Mouse (Mus musculus): Measurements from ENCODE around the gene Gm2a. TPM values are rescaled to one million over a fixed set of nuclear protein-coding genes. Genes with fewer than 3 reads are reported as not detected.
"Not testable (repeated sequence)": the region's sequence is repeated elsewhere in the genome, so short reads cannot be mapped to it uniquely, and the experiment has no call there.

The Gm2a gene
- polyA plus RNA-seq, 1 experiment from 2014 or later, result 38.9 TPM

- Histone ChIP-seq H3K27ac (no peak within 1 kb of the TSS), H3K4me2 (peak within 1 kb of the TSS; percentile 93), H3K4me3 (peak within 1 kb of the TSS; percentile 48), H3K27me3 (0 out of 2 replicates have a peak, but pooled peaks cover 6% of the 10 kb centered on the region), H3K36me3 (no peaks in the 10 kb centered on the region), H3K4me1 (peaks cover 22% of the 10 kb centered on the region), H3K9me3 (no peaks in the 10 kb centered on the region), H3K9ac (peak within 1 kb of the TSS; percentile 42)
- peak; percentile 59; the same call in 1 of the 2 replicates for ATAC-seq (ENCODE audit: insufficient number of reproducible peaks, low FRiP score, low TSS enrichment, low read depth)
- 1% methylated on average over 50 of the region's 50 CpGs for WGBS
Observed at GRCm38 (mm10) chr11:55077331-55078231, 20.3 kb upstream of the Gm2a start, which contains the start of gene Ccdc69. Gene Ccdc69, minus strand, starts transcription at chr11:55078131.

GRCm38 (mm10) chr11:55078502-55078901 is 19.4 kb upstream of the Gm2a start:
- Histone ChIP-seq H3K9ac (no peak overlapping the region), H3K4me1 (peaks cover 22% of the 10 kb centered on the region), H3K4me3 (no peak overlapping the region), H3K36me3 (no peaks in the 10 kb centered on the region), H3K27me3 (0 out of 2 replicates have a peak, but pooled peaks cover 6% of the 10 kb centered on the region), H3K9me3 (no peaks in the 10 kb centered on the region), H3K4me2 (peak overlapping the region; percentile 93; the same call in 1 of the 2 replicates), H3K27ac (no peak overlapping the region)
- ATAC-seq (ENCODE audit: insufficient number of reproducible peaks, low FRiP score, low TSS enrichment, low read depth), result no peak
- WGBS, result 51% methylated on average over 3 of the region's 3 CpGs

GRCm38 (mm10) chr11:55079180-55079579 is 18.7 kb upstream of the Gm2a start:
- H3K36me3 ChIP-seq, result no peaks in the 10 kb centered on the region
- H3K4me3 ChIP-seq, result no peak overlapping the region
- H3K27ac ChIP-seq, result no peak overlapping the region
- H3K4me2 ChIP-seq, result no peak overlapping the region
- H3K4me1 ChIP-seq, result peaks cover 22% of the 10 kb centered on the region
- H3K9me3 ChIP-seq, result no peaks in the 10 kb centered on the region
- no peak for ATAC-seq (ENCODE audit: insufficient number of reproducible peaks, low FRiP score, low TSS enrichment, low read depth)
- 90% methylated on average over 4 of the region's 4 CpGs for WGBS
- H3K9ac ChIP-seq, result no peak overlapping the region
- 0 out of 2 replicates have a peak, but pooled peaks cover 6% of the 10 kb centered on the region for H3K27me3 ChIP-seq

- Histone ChIP-seq H3K27ac (no peak overlapping the region), H3K4me1 (peaks cover 15% of the 10 kb centered on the region), H3K9me3 (no peaks in the 10 kb centered on the region), H3K4me3 (no peak overlapping the region), H3K27me3 (0 out of 2 replicates have a peak, but pooled peaks cover 6% of the 10 kb centered on the region), H3K4me2 (no peak overlapping the region), H3K36me3 (no peaks in the 10 kb centered on the region), H3K9ac (no peak overlapping the region)
- 90% methylated on average over 9 of the region's 9 CpGs for WGBS
- ATAC-seq (ENCODE audit: insufficient number of reproducible peaks, low FRiP score, low TSS enrichment, low read depth), result no peak
Observed at GRCm38 (mm10) chr11:55081206-55081605, 16.7 kb upstream of the Gm2a start.

- no peak overlapping the region for H3K4me3 ChIP-seq
- no peak overlapping the region for H3K4me2 ChIP-seq
- no peaks in the 10 kb centered on the region for H3K27me3 ChIP-seq
- WGBS, result 72% methylated on average over 4 of the region's 4 CpGs
- H3K27ac ChIP-seq, result no peak overlapping the region
- H3K4me1 ChIP-seq, result 0 out of 2 replicates have a peak, but pooled peaks cover 3% of the 10 kb centered on the region
- ATAC-seq (ENCODE audit: insufficient number of reproducible peaks, low FRiP score, low TSS enrichment, low read depth), result no peak
- no peak overlapping the region for H3K9ac ChIP-seq
- H3K36me3 ChIP-seq, result no peaks in the 10 kb centered on the region
- H3K9me3 ChIP-seq, result no peaks in the 10 kb centered on the region
Observed at GRCm38 (mm10) chr11:55084629-55085028, 13.3 kb upstream of the Gm2a start.

- Histone ChIP-seq H3K4me2 (no peak overlapping the region), H3K4me1 (0 out of 2 replicates have a peak, but pooled peaks cover 3% of the 10 kb centered on the region), H3K9ac (no peak overlapping the region), H3K4me3 (no peak overlapping the region), H3K9me3 (no peaks in the 10 kb centered on the region), H3K27ac (no peak overlapping the region), H3K36me3 (no peaks in the 10 kb centered on the region), H3K27me3 (no peaks in the 10 kb centered on the region)
- WGBS, result 62% methylated on average over 5 of the region's 5 CpGs
- no peak for ATAC-seq (ENCODE audit: insufficient number of reproducible peaks, low FRiP score, low TSS enrichment, low read depth)
Observed at GRCm38 (mm10) chr11:55085396-55085795, 12.5 kb upstream of the Gm2a start.

GRCm38 (mm10) chr11:55087006-55087405 is 10.9 kb upstream of the Gm2a start:
- Histone ChIP-seq H3K27me3 (no peaks in the 10 kb centered on the region), H3K9me3 (no peaks in the 10 kb centered on the region), H3K4me1 (0 out of 2 replicates have a peak, but pooled peaks cover 3% of the 10 kb centered on the region), H3K27ac (no peak overlapping the region), H3K4me3 (no peak overlapping the region), H3K9ac (no peak overlapping the region), H3K4me2 (no peak overlapping the region), H3K36me3 (no peaks in the 10 kb centered on the region)
- no peak for ATAC-seq (ENCODE audit: insufficient number of reproducible peaks, low FRiP score, low TSS enrichment, low read depth)
- WGBS, result 8% methylated on average over 10 of the region's 10 CpGs

- H3K9ac ChIP-seq, result no peak overlapping the region
- H3K27ac ChIP-seq, result no peak overlapping the region
- no peaks in the 10 kb centered on the region for H3K36me3 ChIP-seq
- WGBS, result 54% methylated on average over 2 of the region's 2 CpGs
- ATAC-seq (ENCODE audit: insufficient number of reproducible peaks, low FRiP score, low TSS enrichment, low read depth), result no peak
- H3K9me3 ChIP-seq, result no peaks in the 10 kb centered on the region
- H3K4me3 ChIP-seq, result no peak overlapping the region
- H3K4me2 ChIP-seq, result no peak overlapping the region
- H3K4me1 ChIP-seq, result 0 out of 2 replicates have a peak, but pooled peaks cover 3% of the 10 kb centered on the region
- H3K27me3 ChIP-seq, result no peaks in the 10 kb centered on the region
Observed at GRCm38 (mm10) chr11:55089892-55090291, 8.0 kb upstream of the Gm2a start.

- H3K9ac ChIP-seq, result no peak overlapping the region
- H3K4me3 ChIP-seq, result no peak overlapping the region
- H3K36me3 ChIP-seq, result no peaks in the 10 kb centered on the region
- H3K27ac ChIP-seq, result no peak overlapping the region
- no peaks in the 10 kb centered on the region for H3K9me3 ChIP-seq
- no peaks in the 10 kb centered on the region for H3K27me3 ChIP-seq
- H3K4me2 ChIP-seq, result no peak overlapping the region
- ATAC-seq (ENCODE audit: insufficient number of reproducible peaks, low FRiP score, low TSS enrichment, low read depth), result no peak
- WGBS, result 75% methylated on average over 7 of the region's 7 CpGs
- peaks cover 2% of the 10 kb centered on the region for H3K4me1 ChIP-seq
Observed at GRCm38 (mm10) chr11:55093096-55093495, 4.8 kb upstream of the Gm2a start.

- not testable (repeated sequence) for H3K4me3 ChIP-seq; H3K4me2 ChIP-seq; H3K4me1 ChIP-seq; H3K36me3 ChIP-seq; ATAC-seq (ENCODE audit: insufficient number of reproducible peaks, low FRiP score, low TSS enrichment, low read depth); H3K27me3 ChIP-seq; H3K9me3 ChIP-seq; H3K9ac ChIP-seq
- H3K27ac ChIP-seq, result peak overlapping the region; percentile 85; the same call in 1 of the 2 replicates
- 76% methylated on average over 4 of the region's 4 CpGs for WGBS
Observed at GRCm38 (mm10) chr11:55096296-55096695, 1.6 kb upstream of the Gm2a start.

- no peaks in the 10 kb centered on the region for H3K36me3 ChIP-seq
- ATAC-seq (ENCODE audit: insufficient number of reproducible peaks, low FRiP score, low TSS enrichment, low read depth), result no peak
- H3K27me3 ChIP-seq, result no peaks in the 10 kb centered on the region
- H3K9ac ChIP-seq, result no peak overlapping the region
- H3K27ac ChIP-seq, result peak overlapping the region; percentile 85
- H3K4me1 ChIP-seq, result peaks cover 9% of the 10 kb centered on the region
- no peaks in the 10 kb centered on the region for H3K9me3 ChIP-seq
- 24% methylated on average over 11 of the region's 11 CpGs for WGBS
- H3K4me2 ChIP-seq, result peak overlapping the region; percentile 84
- H3K4me3 ChIP-seq, result peak overlapping the region; percentile 62
Observed at GRCm38 (mm10) chr11:55096731-55097462, 1.0 kb upstream of the Gm2a start.
